Mouse (Mus musculus) heart, embryonic 11.5 days (tissue): ENCODE measurements around the gene Gigyf1. TPM values are rescaled to one million over a fixed set of nuclear protein-coding genes. Genes with fewer than 3 reads are reported as not detected.

ENCODE experiments used
- ATAC-seq: fragments of 200-750 bp; cut with Nextera tagmentation; replicated peaks from 2 replicates; pipeline ENCODE4 v1.8.0; 2017; ENCODE audit warnings: moderate library complexity; ENCODE audit not compliant: insufficient number of reproducible peaks, low FRiP score, low TSS enrichment
- H3K27ac ChIP-seq: fragments of 300-500 bp; sonication (generic); 2 replicates; pipeline ENCODE4 v1.5.1; 2014; ENCODE audit warnings: mild to moderate bottlenecking, low read depth, low read length
- H3K27me3 ChIP-seq: fragments of 300-500 bp; sonication (generic); 2 replicates; pipeline ENCODE4 v1.6.1; 2014; ENCODE audit warnings: mild to moderate bottlenecking, low read length, mixed read lengths; ENCODE audit not compliant: control insufficient read depth, insufficient read depth
- H3K36me3 ChIP-seq: fragments of 300-500 bp; sonication (generic); 2 replicates; pipeline ENCODE4 v1.6.1; 2014; ENCODE audit warnings: mild to moderate bottlenecking, low read length, moderate library complexity, mixed read lengths; ENCODE audit not compliant: control insufficient read depth, insufficient read depth
- H3K4me1 ChIP-seq: fragments of 300-500 bp; sonication (generic); 2 replicates; pipeline ENCODE4 v1.6.1; 2014; ENCODE audit warnings: low read length; ENCODE audit not compliant: control insufficient read depth, insufficient read depth
- H3K4me2 ChIP-seq: fragments of 300-500 bp; sonication (generic); 2 replicates; pipeline ENCODE4 v1.6.1; 2014; ENCODE audit warnings: mild to moderate bottlenecking, moderate library complexity
- H3K4me3 ChIP-seq: fragments of 300-500 bp; sonication (generic); 2 replicates; pipeline ENCODE4 v1.5.1; 2014; ENCODE audit warnings: low read depth, low read length
- H3K9ac ChIP-seq: fragments of 300-500 bp; sonication (generic); 2 replicates; pipeline ENCODE4 v1.6.1; 2014; ENCODE audit warnings: mild to moderate bottlenecking, low read depth, low read length, moderate library complexity
- H3K9me3 ChIP-seq: fragments of 300-500 bp; sonication (generic); replicated peaks from 2 replicates; pipeline ENCODE4 v1.6.1; 2016; ENCODE audit warnings: low read length; ENCODE audit not compliant: control insufficient read depth
- WGBS: fragments of 180-500 bp; shearing (Covaris S2); extraction: QIAGEN DNeasy Blood & Tissue Kit; methylation state at CpG from one replicate; pipeline ENCODE4 v1.1.7; 2014; ENCODE audit not compliant: insufficient replicate concordance; 5-methylcytosine and 5-hydroxymethylcytosine counted together
- polyA plus RNA-seq: library from polyadenylated mRNA; unstranded; fragments of >200 nt; fragmentation: Nextera tagmentation; extraction: Ambion mirVana; gene quantifications from 2 replicates; pipeline ENCODE4 v1.2.1, GENCODE M21; 2014

Gene Gigyf1
- polyA plus RNA-seq, 1 experiment from 2014 or later = 9.5 TPM

DNA sequence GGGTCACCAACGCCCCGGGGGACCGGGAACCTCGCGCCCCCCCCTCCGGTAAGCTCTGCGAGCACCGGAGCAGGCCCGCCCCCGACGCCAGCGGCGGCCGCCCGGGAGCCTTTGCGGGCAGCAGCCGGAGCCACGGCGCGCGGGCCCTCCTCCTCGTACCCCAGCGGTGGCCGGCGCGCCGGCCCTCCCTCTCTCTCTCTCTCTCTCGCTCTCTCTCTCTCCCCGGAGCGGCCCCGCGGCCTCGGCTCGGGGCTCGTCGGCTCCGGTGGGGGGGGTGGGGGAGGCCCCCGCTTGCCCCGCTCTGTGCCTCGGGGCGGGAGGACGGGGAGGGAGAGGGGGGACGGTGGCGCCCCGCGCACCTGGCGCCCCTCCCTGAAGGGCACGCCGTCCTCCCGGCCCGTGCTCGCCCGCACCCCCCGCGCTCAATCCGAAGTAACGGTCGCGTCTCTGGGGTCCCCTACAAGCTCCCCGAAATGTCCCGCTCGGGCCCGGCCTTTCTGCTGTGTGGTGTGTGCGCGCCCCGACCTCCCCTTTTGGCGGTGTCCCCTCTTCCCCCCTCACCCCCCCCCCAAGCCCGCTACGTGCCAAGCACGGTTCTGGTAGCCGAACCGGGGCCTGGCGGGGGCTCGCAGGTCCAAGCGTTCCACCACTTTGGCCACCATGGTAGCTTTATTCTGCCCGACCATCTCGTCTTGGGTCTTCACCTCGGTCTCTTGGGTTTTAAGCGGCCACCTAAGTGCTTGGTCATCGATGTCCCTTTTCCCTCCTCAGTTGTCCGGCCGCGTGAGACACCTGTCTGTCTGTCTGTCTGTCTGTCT lies 7.6 kb upstream of the Gigyf1 start:
- H3K36me3 ChIP-seq = no peaks in the 10 kb centered on the region
- peak overlapping the region; percentile 99 for H3K9ac ChIP-seq
- no peaks in the 10 kb centered on the region for H3K27me3 ChIP-seq
- peak overlapping the region; percentile 78 for H3K27ac ChIP-seq
- H3K4me2 ChIP-seq = peak overlapping the region; percentile 95
- peaks cover 23% of the 10 kb centered on the region for H3K4me1 ChIP-seq
- peak overlapping the region; percentile 89 for H3K4me3 ChIP-seq
- peak; percentile 55 for ATAC-seq
- H3K9me3 ChIP-seq = no peaks in the 10 kb centered on the region
- WGBS = under 1% methylated on average over 36 of the region's 83 CpGs

DNA sequence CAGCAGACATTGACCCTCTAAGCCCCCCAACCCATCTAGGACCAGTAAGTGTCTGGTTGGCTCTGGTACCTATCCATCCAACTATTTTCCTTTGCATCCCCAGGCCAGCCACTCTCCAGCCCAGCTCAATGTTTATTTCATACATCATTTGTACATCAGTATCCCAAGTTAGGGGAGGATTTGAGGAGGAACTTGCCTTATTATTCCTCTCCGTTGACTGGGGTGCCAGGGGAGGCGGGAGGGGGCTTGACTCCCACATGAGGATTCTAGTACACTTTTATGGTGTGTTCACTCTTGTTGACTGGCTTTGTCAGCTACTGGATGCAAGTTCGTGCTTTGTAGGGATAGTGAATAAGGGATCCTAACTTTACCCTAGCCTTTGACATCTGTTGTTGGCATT lies 6.6 kb upstream of the Gigyf1 start:
- 78% methylated on average over 3 of the region's 3 CpGs for WGBS
- no peak for ATAC-seq
- no peaks in the 10 kb centered on the region for H3K36me3 ChIP-seq
- no peak overlapping the region for H3K9ac ChIP-seq
- H3K27ac ChIP-seq = no peak overlapping the region
- no peaks in the 10 kb centered on the region for H3K27me3 ChIP-seq
- no peaks in the 10 kb centered on the region for H3K9me3 ChIP-seq
- peak overlapping the region; percentile 89 for H3K4me3 ChIP-seq
- peaks cover 23% of the 10 kb centered on the region for H3K4me1 ChIP-seq
- peak overlapping the region; percentile 95 for H3K4me2 ChIP-seq

DNA sequence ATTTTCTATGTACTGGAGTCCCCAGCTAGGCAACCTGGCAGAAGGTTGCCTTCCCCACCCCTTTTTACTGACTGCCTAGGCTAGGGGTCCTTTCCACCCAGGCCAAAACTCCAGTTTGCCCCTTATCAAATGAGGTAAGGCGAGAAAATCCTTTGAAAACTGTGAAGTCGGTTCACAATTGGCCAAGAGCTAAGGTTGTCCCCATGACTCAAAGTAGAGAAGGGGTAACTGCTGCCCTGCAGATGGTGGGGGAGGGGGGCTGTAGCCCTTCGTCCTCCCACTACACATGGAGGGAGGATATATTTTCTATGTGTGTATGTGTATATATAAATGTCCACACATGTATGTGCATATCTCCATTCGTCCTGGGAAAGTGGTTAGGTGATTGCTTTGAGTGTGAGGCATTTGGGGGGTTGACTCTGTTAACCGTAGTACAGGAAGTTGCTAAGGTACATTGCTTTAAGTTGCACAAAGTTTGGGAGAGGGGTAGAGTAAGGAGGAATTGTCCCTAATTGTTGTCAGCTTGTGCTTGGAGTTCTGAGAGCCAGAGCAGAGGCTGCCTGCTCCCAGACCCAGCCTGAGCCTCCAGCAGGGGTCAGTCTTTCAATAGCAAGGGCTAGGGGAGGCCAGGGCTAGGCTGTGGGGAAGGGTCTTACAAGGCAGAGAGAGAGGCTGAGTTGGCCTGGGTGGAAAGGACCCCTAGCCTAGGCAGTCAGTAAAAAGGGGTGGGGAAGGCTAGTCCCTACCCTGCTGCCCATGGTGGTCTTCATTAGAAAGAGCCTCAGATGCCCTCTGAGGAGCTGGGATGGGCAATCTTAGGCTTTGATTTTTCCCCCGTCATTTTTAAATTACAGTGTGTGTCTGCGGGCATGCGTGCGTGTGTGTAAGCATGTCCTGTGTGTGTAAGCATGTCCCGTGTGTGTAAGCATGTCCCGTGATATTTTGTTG lies 5.2 kb upstream of the Gigyf1 start:
- WGBS = 78% methylated on average over 11 of the region's 11 CpGs
- no peaks in the 10 kb centered on the region for H3K36me3 ChIP-seq
- no peaks in the 10 kb centered on the region for H3K9me3 ChIP-seq
- H3K27ac ChIP-seq = no peak overlapping the region
- H3K9ac ChIP-seq = no peak overlapping the region
- H3K27me3 ChIP-seq = no peaks in the 10 kb centered on the region
- ATAC-seq = no peak
- H3K4me1 ChIP-seq = peaks cover 23% of the 10 kb centered on the region
- no peak overlapping the region for H3K4me2 ChIP-seq
- H3K4me3 ChIP-seq = no peak overlapping the region

DNA sequence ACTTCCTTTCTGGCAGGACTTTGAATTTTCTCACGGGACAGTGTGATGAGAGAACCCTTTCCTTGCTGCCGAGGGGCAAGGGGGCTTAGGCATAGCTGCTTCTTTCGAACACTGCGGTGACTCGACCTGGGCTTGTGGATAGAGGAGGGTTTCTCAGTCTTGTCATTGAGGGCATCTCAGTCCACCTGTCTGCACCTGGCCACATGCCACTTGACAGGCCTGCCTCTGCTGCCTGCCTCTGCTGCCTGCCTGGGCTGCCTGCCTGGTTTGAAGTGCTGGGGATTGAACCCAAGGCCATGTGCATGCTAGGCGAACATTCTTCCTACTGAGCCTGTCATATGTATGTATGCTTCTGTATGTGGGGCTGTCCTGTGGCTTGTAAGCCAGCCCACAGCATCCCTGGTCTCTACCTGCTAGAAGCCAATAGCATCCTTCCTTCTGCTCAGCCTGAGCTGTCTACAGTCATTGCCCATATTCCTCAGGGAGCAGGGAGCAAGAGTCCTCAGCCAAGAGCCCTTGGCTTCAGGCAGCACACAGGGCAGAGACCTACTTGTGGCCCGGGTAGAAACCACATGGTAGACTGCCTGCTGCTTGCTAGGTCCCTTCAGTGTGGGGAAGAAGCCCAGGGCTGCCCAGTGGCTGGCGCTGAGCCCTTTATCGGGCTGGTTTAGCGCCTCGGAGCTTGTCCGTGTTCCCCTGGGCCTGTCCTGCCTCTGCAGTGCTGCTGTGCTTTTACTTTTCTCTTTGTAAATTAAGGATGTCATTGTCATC lies 4.2 kb upstream of the Gigyf1 start:
- Histone ChIP-seq H3K36me3 (peaks cover 6% of the 10 kb centered on the region; the same call in 1 of the 2 replicates), H3K4me2 (no peak overlapping the region), H3K27me3 (no peaks in the 10 kb centered on the region), H3K27ac (no peak overlapping the region), H3K4me3 (no peak overlapping the region), H3K9me3 (no peaks in the 10 kb centered on the region), H3K9ac (no peak overlapping the region), H3K4me1 (peaks cover 23% of the 10 kb centered on the region)
- ATAC-seq = no peak
- 87% methylated on average over 12 of the region's 12 CpGs for WGBS

DNA sequence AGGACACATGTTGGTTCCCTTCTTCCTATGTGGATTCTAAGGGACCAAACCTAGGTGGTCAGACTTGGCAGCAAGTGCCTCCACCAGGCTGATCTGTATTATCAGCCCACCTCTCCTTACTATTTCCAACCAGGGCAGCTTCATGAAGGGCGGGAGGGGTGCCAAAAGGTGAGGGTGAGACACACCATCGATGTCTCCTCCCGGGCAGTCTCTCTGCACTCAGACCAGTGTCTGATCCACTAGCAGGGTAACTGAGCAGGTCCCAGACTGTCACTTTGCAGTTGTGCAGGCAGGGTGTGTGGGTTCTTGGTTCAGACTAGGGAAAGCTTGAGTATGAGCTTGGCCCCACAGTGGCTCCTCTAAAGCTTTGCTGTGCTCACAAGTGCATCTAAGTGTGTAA lies 3.5 kb upstream of the Gigyf1 start:
- no peak overlapping the region for H3K27ac ChIP-seq
- H3K9ac ChIP-seq = no peak overlapping the region
- H3K9me3 ChIP-seq = no peaks in the 10 kb centered on the region
- peaks cover 23% of the 10 kb centered on the region for H3K4me1 ChIP-seq
- no peak overlapping the region for H3K4me3 ChIP-seq
- 79% methylated on average over 3 of the region's 3 CpGs for WGBS
- no peak overlapping the region for H3K4me2 ChIP-seq
- H3K36me3 ChIP-seq = peaks cover 12% of the 10 kb centered on the region
- ATAC-seq = no peak
- H3K27me3 ChIP-seq = no peaks in the 10 kb centered on the region

DNA sequence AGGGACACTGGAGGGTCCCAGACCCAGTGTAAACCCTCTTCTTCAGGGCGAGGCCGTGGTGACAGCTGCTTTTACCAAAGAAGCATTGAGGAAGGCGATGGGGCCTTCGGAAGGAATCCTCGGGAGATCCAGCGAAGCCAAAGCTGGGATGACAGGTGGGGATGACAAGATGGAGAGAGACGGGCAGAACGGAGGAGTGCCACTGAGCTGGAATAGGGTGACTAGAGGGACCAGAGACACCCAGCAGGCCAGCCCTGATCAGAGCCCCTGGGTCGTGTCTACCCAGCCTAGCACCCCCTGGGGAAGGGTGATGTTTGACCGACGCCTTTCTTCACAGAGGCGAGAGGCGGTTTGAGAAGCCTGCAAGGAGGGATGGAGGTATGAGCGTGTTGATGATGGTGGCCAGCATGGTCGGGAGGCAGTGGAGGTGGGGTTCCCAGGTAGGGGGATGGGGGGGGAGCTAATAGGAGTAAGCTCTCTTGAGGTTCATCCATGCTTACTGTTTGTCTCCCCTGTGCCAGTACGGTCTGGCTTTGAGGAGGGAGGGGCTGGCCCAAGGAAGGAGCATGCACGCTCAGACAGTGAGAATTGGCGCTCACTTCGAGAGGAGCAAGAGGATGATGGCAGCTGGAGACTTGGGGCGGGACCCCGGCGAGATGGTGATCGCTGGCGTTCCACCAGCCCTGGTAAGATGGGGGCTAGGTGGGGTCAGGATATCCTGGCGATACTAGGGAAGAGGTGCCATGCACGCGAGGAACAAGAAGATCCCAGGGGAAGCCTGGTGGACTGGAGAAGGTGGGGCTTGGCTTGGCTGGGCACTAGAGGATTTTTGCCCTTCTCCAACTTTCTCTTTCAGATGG lies 1.6 kb downstream of the Gigyf1 start:
- ATAC-seq = no peak
- WGBS = 91% methylated on average over 27 of the region's 27 CpGs
- Histone ChIP-seq H3K4me2 (no peak overlapping the region), H3K4me1 (no peaks in the 10 kb centered on the region), H3K4me3 (no peak overlapping the region), H3K9ac (no peak overlapping the region), H3K9me3 (no peaks in the 10 kb centered on the region), H3K27me3 (no peaks in the 10 kb centered on the region), H3K27ac (no peak overlapping the region), H3K36me3 (peaks cover 58% of the 10 kb centered on the region)

DNA sequence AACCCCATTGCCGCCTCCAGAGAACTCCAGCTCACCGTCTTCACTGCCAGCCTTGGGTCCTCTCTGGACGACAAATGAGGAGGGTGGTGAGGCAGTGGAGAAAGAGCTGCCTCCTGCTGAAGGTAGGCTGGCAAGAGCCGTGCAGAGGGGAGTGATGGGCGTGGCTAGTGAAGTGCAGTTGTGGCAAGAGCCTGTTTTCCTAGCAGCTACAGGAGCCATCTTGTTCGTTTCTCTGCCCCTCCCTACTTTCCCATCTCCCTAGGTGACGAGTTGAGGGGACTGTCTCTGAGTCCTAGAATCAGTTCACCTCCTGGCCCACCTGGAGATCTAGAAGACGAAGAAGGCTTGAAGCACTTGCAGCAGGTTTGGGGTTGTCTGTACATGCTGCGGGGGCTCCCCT lies 3.5 kb downstream of the Gigyf1 start:
- H3K9me3 ChIP-seq = no peaks in the 10 kb centered on the region
- H3K27ac ChIP-seq = no peak overlapping the region
- H3K9ac ChIP-seq = no peak overlapping the region
- no peak for ATAC-seq
- H3K36me3 ChIP-seq = peaks cover 66% of the 10 kb centered on the region
- H3K4me1 ChIP-seq = 0 out of 2 replicates have a peak, but pooled peaks cover 4% of the 10 kb centered on the region
- H3K27me3 ChIP-seq = no peaks in the 10 kb centered on the region
- WGBS = 77% methylated on average over 9 of the region's 9 CpGs
- no peak overlapping the region for H3K4me2 ChIP-seq
- H3K4me3 ChIP-seq = no peak overlapping the region
